Mouse (Mus musculus) CD8-positive naive resting alpha-beta T cell, adult 2 months (primary cell): ENCODE data around the gene Rab33b.

Experiments
- DNase-seq, 2 experiments: peaks; one replicate each; pipeline ENCODE4 v3.0.0; 2022; ENCODE audit warnings: low read depth in 2 of 2, low spot score in 2 of 2

Rab33b gene

DNA sequence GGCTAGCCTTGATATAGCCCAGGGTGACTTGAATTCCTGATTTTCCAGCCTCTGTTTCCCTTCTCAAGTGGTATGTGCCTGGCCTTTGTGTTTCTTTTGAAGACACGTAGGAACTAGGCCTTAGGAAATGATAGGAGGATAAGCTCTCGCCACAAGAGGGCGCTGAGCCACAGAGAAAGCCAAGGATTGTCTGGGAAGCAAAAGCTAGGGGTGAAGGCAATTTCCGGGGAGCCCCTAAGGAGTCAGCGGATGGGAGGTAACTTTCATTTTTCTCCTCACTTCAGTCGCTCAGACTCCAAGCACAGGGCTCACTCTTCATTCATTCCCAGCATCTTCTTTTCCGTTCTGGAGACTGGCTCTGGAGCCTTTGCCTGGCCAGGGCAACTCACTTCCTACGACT is 27.2 kb downstream of the Rab33b start:
- peak; percentile 41 to 64 for DNase-seq

DNA sequence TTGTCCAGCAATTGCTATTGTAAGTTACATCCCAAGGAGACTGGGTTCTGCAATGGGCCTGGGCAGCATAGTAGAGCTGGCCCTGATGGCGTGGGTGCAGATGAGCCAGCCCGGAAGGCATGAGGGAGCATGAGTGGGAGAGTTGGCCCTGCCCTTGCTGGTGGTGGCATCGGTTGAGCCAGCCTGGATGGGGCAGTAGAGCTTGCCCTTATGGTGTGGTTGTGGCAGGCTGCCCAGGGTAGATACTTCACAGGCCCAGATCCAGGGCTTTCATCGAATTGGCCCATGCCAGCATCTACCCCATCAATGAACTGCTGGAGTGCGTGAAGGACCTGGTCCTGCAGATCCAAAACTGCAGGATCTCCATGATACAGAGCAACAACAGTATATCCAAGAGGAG is 28.3 kb downstream of the Rab33b start:
- no peak for DNase-seq

DNA sequence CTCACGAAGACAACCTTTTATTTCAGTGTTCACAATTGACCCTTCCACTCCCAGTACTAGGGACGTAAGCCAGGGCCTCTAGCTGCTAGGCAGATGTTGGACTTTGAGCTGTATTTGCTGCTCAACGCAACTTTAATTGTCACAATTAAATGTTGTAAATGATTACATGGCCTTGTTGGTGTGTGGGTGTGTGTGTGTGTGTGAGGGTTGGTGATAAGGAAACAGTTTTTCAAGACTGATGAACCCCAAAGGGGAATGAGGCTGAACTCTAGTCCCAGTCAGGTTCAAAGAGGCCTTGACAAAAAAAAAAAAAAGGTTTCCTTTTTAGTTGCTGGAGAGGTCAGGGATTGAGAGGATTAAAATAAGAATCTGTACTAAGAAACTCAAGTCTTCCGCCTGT is 33.7 kb downstream of the Rab33b start:
- DNase-seq: no peak

GRCm38 (mm10) chr3:51517878-51518762 is 34.4 kb downstream of the Rab33b start:
- no peak for DNase-seq

GRCm38 (mm10) chr3:51518763-51519121 is 35.0 kb downstream of the Rab33b start:
- DNase-seq: no peak

- no peak for DNase-seq
Measured at GRCm38 (mm10) chr3:51521262-51521661, 37.5 kb downstream of the Rab33b start.

DNA sequence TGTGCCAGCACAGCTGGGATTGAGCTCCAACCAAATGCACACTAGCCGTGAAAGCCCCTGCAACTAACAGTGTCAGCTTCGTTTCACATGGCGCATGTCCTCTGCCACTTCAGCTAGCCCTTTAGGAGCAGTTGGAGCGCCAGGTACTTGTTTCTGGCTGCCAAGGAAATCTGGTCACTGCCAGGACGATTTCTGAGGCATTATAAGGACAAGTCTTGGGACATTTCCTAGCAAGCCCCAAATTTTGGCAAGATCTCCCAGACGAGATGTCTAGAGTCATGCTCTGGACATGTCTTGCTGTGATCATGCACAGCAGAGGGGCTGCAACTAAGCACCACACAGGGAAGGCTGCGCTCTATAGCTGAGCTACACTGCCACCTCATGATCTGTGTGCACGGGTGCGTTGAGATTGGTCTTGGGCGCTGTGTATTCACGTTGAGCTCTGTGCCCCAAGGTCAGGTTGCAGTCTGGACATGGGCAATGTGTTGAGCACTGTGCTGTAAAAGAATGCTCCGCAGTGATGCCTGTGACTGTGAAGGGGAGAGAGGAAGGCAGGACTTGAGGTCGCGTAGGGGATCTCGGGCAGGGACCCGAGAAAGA is 41.6 kb downstream of the Rab33b start:
- no peak for DNase-seq

GRCm38 (mm10) chr3:51526891-51527290 is 43.2 kb downstream of the Rab33b start:
- no peak for DNase-seq

- DNase-seq: no peak
Measured at GRCm38 (mm10) chr3:51531473-51532281, 48.0 kb downstream of the Rab33b start.

- DNase-seq: no peak
Measured at GRCm38 (mm10) chr3:51532282-51532620, 48.5 kb downstream of the Rab33b start.

DNA sequence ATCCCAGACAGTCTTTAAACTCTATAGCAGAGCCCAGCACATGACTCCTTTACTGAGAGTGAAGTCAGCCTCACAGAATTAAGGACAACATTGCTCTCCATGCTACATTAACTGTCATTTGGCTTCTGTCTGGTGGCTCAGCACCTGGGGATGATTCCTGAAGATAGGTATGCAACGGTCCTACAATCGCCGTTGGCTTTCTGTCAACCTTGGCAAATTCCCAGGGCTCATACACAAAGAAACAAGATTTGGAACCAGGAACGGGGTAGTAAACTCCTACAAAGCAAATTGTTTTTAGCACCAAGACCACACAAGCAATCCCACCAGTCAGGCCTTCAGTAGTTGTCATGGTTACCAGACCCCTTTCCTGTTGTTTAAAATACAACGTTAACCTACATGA is 49.9 kb downstream of the Rab33b start:
- no peak for DNase-seq

DNA sequence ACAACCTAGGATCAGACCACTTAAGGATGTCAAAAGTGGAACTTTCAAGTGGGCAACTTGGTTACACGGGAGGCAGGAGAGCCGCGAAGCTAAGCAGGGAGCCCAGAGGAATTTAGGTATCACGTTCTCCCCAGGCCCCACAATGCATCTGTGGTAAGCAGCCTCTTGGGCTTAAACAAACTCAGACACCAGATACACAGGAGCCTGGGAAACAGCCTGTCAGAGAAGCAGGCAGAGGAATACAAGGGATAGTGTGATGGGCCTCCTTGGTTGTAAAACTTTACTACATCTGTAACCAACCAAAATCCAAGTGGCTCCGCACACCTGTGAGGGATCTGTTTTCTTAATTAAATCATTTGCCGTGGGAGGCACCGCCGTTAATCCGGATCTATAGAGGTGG is 50.3 kb downstream of the Rab33b start:
- no peak for DNase-seq

- peak; percentile 70 to 85 for DNase-seq
Measured at GRCm38 (mm10) chr3:51539567-51540408, 56.1 kb downstream of the Rab33b start.

GRCm38 (mm10) chr3:51540659-51541058 is 56.9 kb downstream of the Rab33b start:
- DNase-seq: no peak

DNA sequence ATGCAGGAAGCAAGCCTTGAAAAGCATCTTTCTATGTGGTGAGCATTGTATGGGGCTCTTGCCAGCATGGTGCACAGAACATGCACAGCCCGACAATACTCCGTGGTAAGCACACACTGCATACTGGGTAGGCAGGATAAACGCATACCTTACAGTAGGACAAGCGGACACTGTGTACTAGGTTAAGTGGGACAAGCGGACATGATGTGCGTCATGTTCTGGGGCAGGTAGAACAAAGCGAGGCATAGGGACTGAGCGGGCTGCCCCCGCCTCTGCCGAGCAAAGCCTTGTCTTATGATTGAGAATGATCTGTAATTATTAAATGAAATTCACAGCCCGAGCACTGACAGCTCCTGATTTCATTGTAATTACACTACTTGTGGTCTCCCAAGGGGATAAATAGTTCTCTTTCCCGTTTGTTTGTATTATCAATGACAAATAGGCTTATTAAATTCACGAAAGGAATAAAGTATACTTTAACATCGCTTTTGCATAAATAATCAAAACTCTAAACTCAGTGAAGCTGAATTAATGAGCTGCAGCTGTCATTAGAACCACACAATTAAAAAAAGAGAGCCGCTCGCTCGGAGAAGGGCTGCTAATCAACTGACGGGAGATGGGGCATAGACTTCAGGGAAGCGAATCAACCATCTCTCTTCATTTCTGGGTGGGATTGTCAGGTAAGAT is 60.9 kb downstream of the Rab33b start:
- DNase-seq: no peak
